Mouse (Mus musculus) left cerebral cortex, postnatal 4 days (tissue): ENCODE measurements at regions not wholly inside any gene's neighbourhood (a gene's known extent, or its start where the extent isn't known, plus 50 kb on each side); places are given as distances from the start of the nearest gene placed in this dataset.
"Not testable (repeated sequence)": the region's sequence is repeated elsewhere in the genome, so short reads cannot be mapped to it uniquely, and the experiment has no call there.

Experiments
- DNase-seq: peaks from one replicate; pipeline ENCODE4 v3.0.0-alpha.2; 2022
- intact Hi-C: fragments of 180-260 bp; cut with DNase I; formaldehyde crosslinking; loops from one replicate; pipeline ENCODE4 v1.15.1; 2025

DNA sequence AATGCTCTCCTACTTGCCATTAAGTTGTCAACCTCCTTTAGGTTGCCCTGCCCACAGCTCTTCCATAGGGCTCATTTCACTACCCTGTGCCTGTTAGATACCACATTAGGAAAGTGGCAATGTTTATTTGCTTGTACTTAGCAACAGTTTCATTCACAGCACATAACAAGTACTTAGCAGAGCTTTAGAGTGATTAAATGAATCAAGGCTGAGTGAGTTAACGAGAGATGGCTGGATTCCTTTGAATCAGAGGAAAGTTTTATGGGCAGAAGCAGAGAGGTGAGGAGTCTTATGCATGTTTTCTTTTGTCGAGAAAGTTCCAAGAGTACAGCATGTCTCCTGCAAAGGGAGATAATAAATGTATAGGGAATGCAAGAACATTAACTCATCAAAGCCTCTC is 60.5 kb downstream of the Ptgs2 start:
- intact Hi-C loops = no loop called here
- DNase-seq = no peak

DNA sequence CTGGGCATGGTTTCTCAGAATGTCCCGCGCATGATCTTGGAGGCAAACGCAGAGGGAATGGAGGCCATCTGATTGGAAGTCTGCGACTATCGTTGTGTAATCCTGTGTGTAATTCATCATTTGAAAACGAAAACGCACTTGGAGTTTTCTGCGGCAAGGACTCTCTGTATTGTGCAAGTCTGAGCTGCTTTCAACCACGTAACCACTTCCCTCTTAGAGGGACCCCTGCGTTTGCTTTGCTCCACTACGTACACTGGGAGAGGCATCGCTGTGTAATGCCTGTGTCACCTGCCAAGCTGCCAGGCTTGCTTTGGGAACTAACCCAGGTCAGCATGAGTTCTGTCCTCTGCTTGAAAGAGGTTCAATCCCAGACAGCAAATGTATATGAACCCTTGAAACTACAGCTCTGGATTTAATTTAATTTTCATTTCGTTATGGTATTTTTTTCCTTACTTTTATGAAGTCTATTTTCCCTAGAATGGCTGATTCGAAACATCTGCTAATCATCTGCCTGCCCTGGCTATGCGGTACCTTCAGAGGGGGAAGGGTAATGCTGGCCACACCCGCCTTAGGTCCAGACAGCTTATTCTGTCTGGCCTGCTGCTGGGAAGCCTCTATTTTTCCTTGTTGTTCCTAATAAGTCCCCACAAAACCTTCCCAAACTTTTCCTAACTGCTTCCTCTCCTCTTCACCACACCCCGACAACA is 65.2 kb downstream of the Ptgs2 start:
- no peak for DNase-seq
- intact Hi-C loops = no loop called here

DNA sequence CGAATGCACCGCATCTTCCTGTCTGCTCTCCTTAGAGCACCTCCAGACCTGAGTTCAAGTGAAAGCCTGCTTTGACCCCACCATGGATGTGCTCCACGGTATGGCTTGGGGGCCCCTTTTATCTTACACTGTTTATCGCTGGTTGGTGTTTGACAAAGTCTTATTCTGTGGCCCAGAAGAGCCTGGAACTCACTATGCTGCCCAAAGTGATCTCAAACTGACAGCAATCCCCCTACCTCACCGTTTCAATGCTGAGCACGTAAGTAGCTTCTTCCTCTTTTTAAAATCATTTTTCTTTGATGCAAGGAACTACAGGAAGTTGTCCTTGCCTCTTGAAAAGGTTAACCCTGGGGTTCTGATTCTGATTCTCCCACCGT is 65.8 kb downstream of the Ptgs2 start:
- DNase-seq = no peak
- intact Hi-C loops = no loop called here

- no peak for DNase-seq
- intact Hi-C loops = no loop called here
These were observed 67.3 kb downstream of the Ptgs2 start for GRCm38 (mm10) chr1:150167172-150167571.

DNA sequence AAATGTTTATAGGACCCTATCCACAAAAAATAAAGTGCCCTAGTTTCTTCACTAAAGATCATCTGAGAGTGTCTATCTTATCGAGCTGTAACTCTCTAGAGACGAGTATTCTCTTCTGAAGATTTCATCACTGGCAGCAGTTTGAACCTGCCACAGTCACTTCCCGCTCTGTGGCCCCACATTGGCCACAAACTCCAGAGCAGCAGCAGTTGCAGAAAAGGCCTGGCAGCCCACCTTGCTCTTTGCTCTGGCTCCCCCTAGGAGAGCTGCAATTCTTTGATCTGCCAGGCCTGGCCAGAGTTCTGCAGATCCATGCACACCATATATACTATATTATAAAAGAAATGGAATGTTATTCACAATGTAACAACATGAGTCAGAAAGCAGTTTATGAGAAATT is 74.4 kb downstream of the Ptgs2 start:
- intact Hi-C loops = no loop called here
- no peak for DNase-seq

- no peak for DNase-seq
- intact Hi-C loops = no loop called here
These were observed 77.4 kb downstream of the Ptgs2 start for GRCm38 (mm10) chr1:150177029-150177740.

DNA sequence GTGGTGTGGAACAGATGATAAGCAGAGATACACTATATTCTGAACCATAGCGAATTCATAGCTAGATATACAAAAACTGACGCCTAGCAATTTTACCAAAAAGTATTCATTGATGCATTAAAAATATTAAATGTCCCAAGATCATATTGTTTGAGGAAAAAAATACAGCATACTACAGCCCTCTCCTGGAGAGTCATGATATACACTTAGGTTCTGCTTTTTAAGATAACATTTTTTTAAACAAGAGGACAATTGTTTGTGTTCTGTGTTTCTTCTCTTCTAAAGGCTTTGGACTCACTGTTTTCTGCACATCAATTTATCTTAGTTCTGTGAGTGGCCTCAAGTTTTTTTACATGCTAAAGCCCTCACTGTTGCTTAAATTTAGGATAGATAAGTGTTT is 102.2 kb downstream of the Ptgs2 start:
- DNase-seq = no peak
- intact Hi-C loops = no loop called here

DNA sequence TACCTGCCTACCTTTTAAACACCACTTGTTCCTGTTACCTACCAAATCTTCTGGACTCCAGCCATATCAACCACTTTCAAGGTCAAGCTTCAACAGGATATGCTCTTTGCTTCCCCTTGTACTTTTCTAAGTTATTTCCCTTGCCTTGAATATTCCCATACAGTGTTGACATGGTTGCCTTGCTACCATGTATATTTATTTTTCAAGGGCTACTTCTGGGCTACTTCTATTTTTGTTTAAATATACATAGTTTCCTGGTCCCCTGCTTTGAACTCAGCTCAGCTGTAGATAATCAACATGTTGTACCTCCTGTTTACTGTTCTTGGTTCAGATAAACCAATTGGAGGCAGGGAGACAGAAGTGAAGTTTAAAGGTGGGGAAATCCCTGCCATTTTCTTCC is 106.8 kb upstream of the Pdc start:
- intact Hi-C loops = no loop called here
- DNase-seq = no peak

GRCm38 (mm10) chr1:150216672-150217071 is 102.5 kb upstream of the Pdc start:
- intact Hi-C loops = no loop called here
- DNase-seq = no peak

DNA sequence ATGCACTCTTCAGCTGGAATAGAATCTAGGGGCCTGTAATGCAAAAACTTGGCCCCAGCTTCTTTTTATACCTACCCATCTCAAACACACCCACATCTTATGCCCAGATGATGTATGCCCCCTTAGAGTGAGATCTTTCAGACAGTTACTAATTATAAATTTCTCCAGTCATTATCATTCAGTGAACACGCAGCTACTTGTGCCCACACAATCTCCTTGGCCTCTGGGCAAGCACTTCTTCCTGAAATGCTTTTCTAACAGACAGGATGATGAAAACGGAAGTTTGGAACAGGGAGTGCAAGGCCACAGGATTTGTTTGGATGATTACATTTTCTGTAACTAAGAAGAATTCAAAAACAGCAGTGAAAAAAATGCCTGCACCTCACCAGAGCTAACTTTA is 100.4 kb upstream of the Pdc start:
- intact Hi-C loops = no loop called here

DNA sequence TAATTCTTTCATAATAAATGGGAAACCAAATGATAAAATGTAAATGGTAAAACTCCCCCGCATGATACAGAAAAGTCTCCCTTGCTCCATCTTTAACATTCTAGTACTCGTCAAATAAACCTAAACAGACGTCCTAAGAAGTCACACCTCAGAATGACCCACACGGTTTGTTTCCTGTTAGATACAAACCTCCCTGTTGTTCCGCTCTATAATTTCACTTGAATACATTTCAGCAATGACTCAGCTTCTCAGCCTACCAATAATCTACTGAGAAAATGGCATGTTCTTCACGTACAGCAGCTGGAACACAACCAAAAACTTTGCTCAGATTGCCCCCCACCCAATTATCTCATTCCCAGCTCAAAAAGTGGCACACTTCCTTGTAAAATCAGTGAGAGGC is 93.7 kb upstream of the Pdc start:
- intact Hi-C loops = no loop called here
- DNase-seq = no peak

More for the DNA sequence above, 100.4 kb upstream of the Pdc start:
- no peak for DNase-seq

DNA sequence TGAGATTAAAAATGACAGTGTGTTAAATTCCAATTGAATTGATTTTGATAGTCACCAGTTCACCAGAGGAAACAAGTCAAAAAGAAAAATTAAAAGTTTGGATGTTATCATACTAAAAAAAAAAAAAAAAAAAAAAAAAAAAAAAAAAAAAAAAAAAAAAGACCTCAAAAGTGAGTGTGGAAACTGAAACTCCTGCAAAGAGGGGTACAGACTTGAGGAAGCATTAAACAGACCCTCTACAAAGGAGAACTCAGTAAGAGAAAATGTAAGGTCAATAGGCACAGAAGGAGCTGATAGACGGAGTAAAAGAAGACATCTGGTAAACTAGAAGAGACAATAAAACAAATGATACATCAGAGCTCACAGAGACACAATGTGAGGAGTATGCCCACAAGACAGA is 79.7 kb upstream of the Pdc start:
- intact Hi-C loops, DNase-seq: not testable (repeated sequence)

GRCm38 (mm10) chr1:150240110-150240509 is 79.1 kb upstream of the Pdc start:
- intact Hi-C loops = no loop called here
- DNase-seq = no peak

- DNase-seq = no peak
- intact Hi-C loops = no loop called here
These were observed 78.1 kb upstream of the Pdc start for GRCm38 (mm10) chr1:150241153-150241552.

DNA sequence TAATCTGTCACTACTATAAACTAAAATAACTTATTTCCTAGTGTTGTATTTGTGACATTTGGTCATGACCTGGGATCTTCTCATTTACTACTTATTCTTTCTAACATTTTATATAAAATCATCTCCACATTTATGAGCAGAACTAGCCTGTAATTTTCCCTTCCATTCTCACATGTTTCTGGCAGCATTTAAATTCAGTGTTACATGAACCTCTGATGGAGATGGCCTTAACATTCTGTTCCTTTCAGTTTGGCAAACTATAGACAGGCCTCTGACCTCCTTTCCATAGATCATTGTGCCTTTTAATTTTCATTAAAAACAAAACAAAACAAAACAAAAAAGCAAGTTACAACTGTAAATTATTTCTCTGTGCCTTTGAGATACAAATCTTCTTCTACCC is 77.1 kb upstream of the Pdc start:
- intact Hi-C loops = no loop called here
- DNase-seq = no peak

GRCm38 (mm10) chr1:150244916-150245315 is 74.3 kb upstream of the Pdc start:
- no peak for DNase-seq
- intact Hi-C loops = no loop called here

GRCm38 (mm10) chr1:150251422-150251821 is 67.8 kb upstream of the Pdc start:
- no peak for DNase-seq
- intact Hi-C loops = no loop called here

GRCm38 (mm10) chr1:150251876-150252275 is 67.3 kb upstream of the Pdc start:
- DNase-seq = no peak
- intact Hi-C loops = no loop called here

DNA sequence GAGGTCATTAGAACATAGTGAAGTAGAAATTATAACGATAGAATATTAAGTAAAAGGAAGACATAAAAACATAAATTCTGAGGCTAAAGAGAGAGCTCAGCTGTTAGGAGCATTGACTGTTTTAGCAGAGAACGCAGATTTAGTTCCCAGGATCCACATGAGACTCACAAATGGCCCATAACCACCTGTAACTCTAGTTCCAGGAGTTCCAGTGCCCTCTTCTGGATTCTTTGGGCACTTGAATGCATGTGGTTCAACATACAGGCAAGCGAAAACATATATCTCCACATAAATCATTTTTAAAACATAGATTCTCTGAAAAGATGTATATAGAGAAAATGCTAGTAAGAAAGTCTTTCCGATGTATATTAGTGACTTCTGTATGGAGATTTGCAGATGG is 61.6 kb upstream of the Pdc start:
- intact Hi-C loops = loop anchor here (2.0 kb wide), 1 partner anchor 425 kb away; no protein-coding TSS in a partner anchor
- DNase-seq = no peak

GRCm38 (mm10) chr1:150260355-150260754 is 58.9 kb upstream of the Pdc start:
- no peak for DNase-seq
- intact Hi-C loops = loop anchor here (5.0 kb wide), 1 partner anchor 163 kb away; no protein-coding TSS in a partner anchor

DNA sequence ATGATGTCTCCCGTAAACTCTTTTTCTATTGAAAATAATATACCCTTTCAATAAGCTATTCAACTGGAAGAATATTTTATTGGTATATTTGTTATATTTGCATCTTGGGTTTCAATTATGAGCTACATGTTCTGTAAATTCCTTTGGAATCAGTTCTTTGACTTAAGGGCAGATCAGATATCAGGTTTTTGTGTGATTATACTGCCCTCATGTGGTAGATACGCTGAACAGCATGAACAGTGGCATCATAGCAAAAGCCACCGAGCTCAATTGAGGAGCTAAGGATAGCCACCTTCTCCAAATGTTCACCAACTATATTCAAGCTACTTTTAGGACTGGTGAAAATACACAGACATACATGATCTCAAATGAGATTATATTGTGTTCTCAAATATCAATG is 52.7 kb upstream of the Pdc start:
- DNase-seq = no peak
- intact Hi-C loops = no loop called here

DNA sequence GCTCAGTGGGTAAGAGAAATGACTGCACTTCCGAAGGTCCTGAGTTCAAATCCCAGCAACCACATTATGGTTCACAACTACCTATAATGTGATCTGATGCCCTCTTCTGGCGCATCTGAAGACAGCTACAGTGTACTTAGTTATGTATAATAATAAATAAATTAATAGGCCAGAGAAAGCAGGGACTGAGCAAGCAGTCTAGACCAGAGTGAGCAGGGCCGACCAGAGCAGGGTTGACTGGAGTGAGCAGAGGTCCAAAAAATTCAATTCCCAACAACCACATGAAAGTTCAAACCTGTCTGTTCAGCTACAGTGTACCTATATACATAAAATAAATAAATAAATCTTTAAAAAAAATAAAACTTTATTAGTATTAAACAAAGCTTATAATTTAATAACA is 52.2 kb upstream of the Pdc start:
- intact Hi-C loops = no loop called here
- DNase-seq = no peak
